Mouse (Mus musculus): ENCODE measurements around the gene Myadm. TPM values are rescaled to one million over a fixed set of nuclear protein-coding genes. Genes with fewer than 3 reads are reported as not detected.
"Not testable (repeated sequence)": the region's sequence is repeated elsewhere in the genome, so short reads cannot be mapped to it uniquely, and the experiment has no call there.

The Myadm gene
- polyA plus RNA-seq, 1 experiment from 2014 or later, result 31.5 TPM

DNA sequence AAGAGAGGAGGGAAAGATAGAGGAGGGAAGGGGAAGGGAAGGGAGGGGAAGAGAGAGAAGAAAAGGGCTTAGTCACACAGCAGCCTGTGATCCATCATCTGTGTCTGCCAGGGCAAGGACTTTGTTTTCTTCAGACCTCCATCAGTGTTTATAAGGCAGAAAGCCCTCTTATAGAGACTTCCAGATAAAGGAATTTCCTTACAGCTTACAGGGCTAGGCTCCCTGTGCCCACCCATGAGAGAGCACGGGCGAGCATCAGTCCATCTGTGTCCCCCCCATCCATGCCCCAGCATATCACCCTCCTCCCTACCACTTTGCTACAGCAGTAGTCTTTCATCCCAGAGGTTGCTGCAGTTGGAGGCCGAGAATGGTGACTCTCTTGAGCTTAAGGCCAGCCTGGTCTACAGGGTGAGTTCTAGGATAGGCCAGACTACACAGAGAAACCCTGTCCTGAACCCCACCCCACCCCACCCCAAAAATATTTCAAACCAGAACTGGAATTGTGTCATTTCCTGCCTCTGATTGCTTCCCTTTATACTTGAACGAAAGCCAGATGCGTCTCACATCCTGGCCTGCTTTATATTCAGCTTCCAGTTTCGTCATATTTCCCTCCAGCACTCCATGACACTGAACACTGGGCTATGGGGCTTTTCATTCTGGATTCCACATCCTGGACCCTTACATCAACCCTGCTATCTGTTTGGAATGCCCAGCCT is 13.3 kb upstream of the Myadm start:
- Histone ChIP-seq H3K4me1 (replicated peaks) (no peaks in the 10 kb centered on the region), H3K27ac (replicated peaks) (peak overlapping the region; percentile 30; the same call in 1 of the 2 replicates), H3K9me3 (replicated peaks) (no peaks in the 10 kb centered on the region), H3K9ac (no peak overlapping the region), H3K27me3 (no peaks in the 10 kb centered on the region), H3K4me3 (replicated peaks) (no peak overlapping the region), H3K4me2 (no peak overlapping the region), H3K36me3 (replicated peaks) (no peaks in the 10 kb centered on the region)
- ATAC-seq (ENCODE audit: insufficient read depth), result peak; percentile 44; the same call in 1 of the 2 replicates
- WGBS (ENCODE audit: insufficient replicate concordance), result 38% methylated on average over 6 of the region's 6 CpGs

GRCm38 (mm10) chr7:3276781-3277180 is 12.1 kb upstream of the Myadm start:
- not testable (repeated sequence) for H3K9ac ChIP-seq; H3K4me3 ChIP-seq (replicated peaks); ATAC-seq (ENCODE audit: insufficient read depth); H3K27ac ChIP-seq (replicated peaks); H3K4me2 ChIP-seq; H3K9me3 ChIP-seq (replicated peaks); H3K4me1 ChIP-seq (replicated peaks); H3K27me3 ChIP-seq; H3K36me3 ChIP-seq (replicated peaks)
- WGBS (ENCODE audit: insufficient replicate concordance), result 53% methylated on average over 4 of the region's 4 CpGs

DNA sequence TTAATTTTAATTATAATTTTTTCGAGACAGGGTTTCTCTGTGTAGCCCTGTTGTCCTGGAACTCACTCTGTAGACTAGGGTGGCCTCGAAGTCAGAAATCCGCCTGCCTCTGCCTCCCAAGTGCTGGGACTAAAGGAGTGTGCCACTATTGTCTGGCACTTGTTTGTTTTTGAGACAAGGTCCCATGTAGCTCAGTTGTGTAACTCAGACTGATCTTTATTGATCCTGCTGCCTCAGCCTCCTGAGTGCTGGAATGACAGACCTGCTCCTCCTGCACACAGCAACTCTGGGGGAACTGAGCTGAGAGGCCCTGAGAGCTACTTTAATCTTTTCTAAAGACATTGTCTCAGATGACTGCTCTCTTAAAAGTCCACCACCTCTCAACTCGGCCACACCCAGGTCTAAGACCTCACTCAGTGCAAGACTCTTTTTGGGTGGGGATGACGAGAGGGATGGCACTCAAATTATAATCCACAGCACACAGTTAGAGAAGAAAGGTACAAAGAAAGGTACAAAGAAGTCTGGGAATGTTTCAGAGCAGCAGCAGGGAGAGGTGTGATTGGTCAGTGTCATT is 8.7 kb upstream of the Myadm start:
- Histone ChIP-seq H3K27me3 (no peaks in the 10 kb centered on the region), H3K36me3 (replicated peaks) (no peaks in the 10 kb centered on the region), H3K4me2 (no peak overlapping the region), H3K9ac (no peak overlapping the region), H3K27ac (replicated peaks) (no peak overlapping the region), H3K4me3 (replicated peaks) (no peak overlapping the region), H3K4me1 (replicated peaks) (no peaks in the 10 kb centered on the region), H3K9me3 (replicated peaks) (no peaks in the 10 kb centered on the region)
- no peak for ATAC-seq (ENCODE audit: insufficient read depth)
- WGBS (ENCODE audit: insufficient replicate concordance), result 51% methylated on average over 5 of the region's 5 CpGs

DNA sequence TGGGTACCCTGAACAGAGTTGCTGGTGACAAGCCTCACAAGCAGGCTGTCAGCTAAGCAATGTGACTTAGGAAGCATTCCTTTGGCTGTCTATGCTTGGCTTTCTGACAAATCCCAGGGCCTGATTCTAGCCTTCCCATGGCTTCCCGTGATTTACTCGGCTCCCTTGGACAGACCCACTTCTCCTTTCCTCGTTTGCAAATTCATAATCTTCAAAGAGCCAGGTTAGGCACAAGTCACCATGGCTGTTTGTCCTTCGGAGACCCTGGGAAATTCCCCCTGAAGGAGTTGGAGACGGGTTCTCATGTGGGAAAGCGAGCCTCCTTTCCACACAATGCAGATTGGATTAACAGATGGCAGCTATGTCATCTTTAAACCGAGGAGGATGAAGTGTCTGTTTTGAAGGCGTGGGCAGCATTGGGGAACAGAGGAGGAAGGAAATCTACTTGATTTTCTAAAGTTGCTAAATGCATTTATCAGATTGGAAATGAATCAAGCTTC is 8.2 kb upstream of the Myadm start:
- no peak overlapping the region for H3K4me3 ChIP-seq (replicated peaks)
- no peak overlapping the region for H3K27ac ChIP-seq (replicated peaks)
- no peak overlapping the region for H3K4me2 ChIP-seq
- H3K36me3 ChIP-seq (replicated peaks), result no peaks in the 10 kb centered on the region
- WGBS (ENCODE audit: insufficient replicate concordance), result 33% methylated on average over 8 of the region's 8 CpGs
- H3K9ac ChIP-seq, result no peak overlapping the region
- ATAC-seq (ENCODE audit: insufficient read depth), result no peak
- H3K4me1 ChIP-seq (replicated peaks), result no peaks in the 10 kb centered on the region
- no peaks in the 10 kb centered on the region for H3K27me3 ChIP-seq
- H3K9me3 ChIP-seq (replicated peaks), result no peaks in the 10 kb centered on the region

- H3K4me3 ChIP-seq (replicated peaks), result no peak overlapping the region
- ATAC-seq (ENCODE audit: insufficient read depth), result no peak
- H3K4me2 ChIP-seq, result no peak overlapping the region
- no peak overlapping the region for H3K27ac ChIP-seq (replicated peaks)
- no peaks in the 10 kb centered on the region for H3K27me3 ChIP-seq
- no peaks in the 10 kb centered on the region for H3K36me3 ChIP-seq (replicated peaks)
- H3K4me1 ChIP-seq (replicated peaks), result no peaks in the 10 kb centered on the region
- H3K9ac ChIP-seq, result no peak overlapping the region
- 59% methylated on average over 6 of the region's 6 CpGs for WGBS (ENCODE audit: insufficient replicate concordance)
- no peaks in the 10 kb centered on the region for H3K9me3 ChIP-seq (replicated peaks)
Observed at GRCm38 (mm10) chr7:3281741-3282140, 7.1 kb upstream of the Myadm start.

GRCm38 (mm10) chr7:3283081-3283875 is 5.6 kb upstream of the Myadm start:
- no peaks in the 10 kb centered on the region for H3K4me1 ChIP-seq (replicated peaks)
- ATAC-seq (ENCODE audit: insufficient read depth), result no peak
- H3K9me3 ChIP-seq (replicated peaks), result no peaks in the 10 kb centered on the region
- no peak overlapping the region for H3K4me2 ChIP-seq
- no peaks in the 10 kb centered on the region for H3K27me3 ChIP-seq
- H3K9ac ChIP-seq, result no peak overlapping the region
- H3K4me3 ChIP-seq (replicated peaks), result no peak overlapping the region
- WGBS (ENCODE audit: insufficient replicate concordance), result 48% methylated on average over 11 of the region's 11 CpGs
- no peak overlapping the region for H3K27ac ChIP-seq (replicated peaks)
- no peaks in the 10 kb centered on the region for H3K36me3 ChIP-seq (replicated peaks)

DNA sequence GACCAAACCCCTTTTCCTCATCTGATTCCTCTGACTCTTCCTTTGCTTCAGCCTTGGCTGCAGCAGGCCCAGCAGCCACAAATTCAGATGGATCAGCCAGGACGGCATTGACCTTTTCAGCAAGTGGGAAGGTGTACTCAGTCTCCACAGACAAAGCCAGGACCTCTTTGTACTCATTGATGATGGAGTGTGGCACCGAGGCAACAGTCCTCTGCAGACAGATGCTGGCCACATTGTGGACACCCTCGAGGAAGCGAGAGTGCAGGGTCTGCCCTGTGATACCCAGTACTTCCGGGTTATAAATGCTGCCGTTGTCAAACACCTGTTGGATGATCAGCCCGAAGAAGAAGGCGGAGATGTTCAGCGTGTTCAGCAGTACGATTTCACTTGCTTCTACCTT is 4.3 kb upstream of the Myadm start:
- Histone ChIP-seq H3K4me3 (replicated peaks) (no peak overlapping the region), H3K36me3 (replicated peaks) (no peaks in the 10 kb centered on the region), H3K9me3 (replicated peaks) (no peaks in the 10 kb centered on the region), H3K27me3 (no peaks in the 10 kb centered on the region), H3K9ac (no peak overlapping the region), H3K4me1 (replicated peaks) (peaks cover 9% of the 10 kb centered on the region), H3K4me2 (no peak overlapping the region), H3K27ac (replicated peaks) (no peak overlapping the region)
- ATAC-seq (ENCODE audit: insufficient read depth), result no peak
- WGBS (ENCODE audit: insufficient replicate concordance), result 65% methylated on average over 10 of the region's 10 CpGs

GRCm38 (mm10) chr7:3286036-3286435 is 2.8 kb upstream of the Myadm start:
- WGBS (ENCODE audit: insufficient replicate concordance), result 62% methylated on average over 5 of the region's 5 CpGs

DNA sequence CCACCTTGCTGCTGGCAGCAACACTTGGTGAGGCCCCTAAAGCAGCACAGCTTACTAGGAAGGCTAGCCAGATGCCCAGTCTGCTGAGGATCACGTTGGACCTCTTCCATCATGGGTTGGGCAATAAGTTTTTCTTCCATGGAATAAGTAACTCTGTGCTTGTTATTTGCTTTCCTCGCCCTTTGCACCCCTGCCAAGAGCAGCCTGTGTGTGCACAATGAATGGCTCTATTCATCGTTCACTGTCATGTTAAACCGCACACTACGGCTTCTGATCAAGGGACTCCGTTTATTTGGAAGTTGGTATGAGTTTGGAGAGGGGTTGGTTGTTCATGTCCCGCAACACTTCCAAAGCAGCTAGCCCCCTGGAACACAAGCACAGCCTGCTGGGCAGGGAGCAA is 1.7 kb upstream of the Myadm start:
- Histone ChIP-seq H3K4me1 (replicated peaks) (peaks cover 27% of the 10 kb centered on the region), H3K36me3 (replicated peaks) (no peaks in the 10 kb centered on the region), H3K27ac (replicated peaks) (peak overlapping the region; percentile 76), H3K9me3 (replicated peaks) (no peaks in the 10 kb centered on the region), H3K27me3 (no peaks in the 10 kb centered on the region), H3K4me2 (peak overlapping the region; percentile 41; the same call in 1 of the 2 replicates), H3K9ac (no peak overlapping the region), H3K4me3 (replicated peaks) (no peak overlapping the region)
- WGBS (ENCODE audit: insufficient replicate concordance), result 67% methylated on average over 7 of the region's 7 CpGs
- ATAC-seq (ENCODE audit: insufficient read depth), result peak; percentile 37

More at GRCm38 (mm10) chr7:3286036-3286435, 2.8 kb upstream of the Myadm start:
- no peaks in the 10 kb centered on the region for H3K9me3 ChIP-seq (replicated peaks)
- no peak overlapping the region for H3K9ac ChIP-seq
- no peak overlapping the region for H3K4me3 ChIP-seq (replicated peaks)
- no peak for ATAC-seq (ENCODE audit: insufficient read depth)
- H3K27me3 ChIP-seq, result no peaks in the 10 kb centered on the region
- no peak overlapping the region for H3K27ac ChIP-seq (replicated peaks)
- no peak overlapping the region for H3K4me2 ChIP-seq
- peaks cover 19% of the 10 kb centered on the region for H3K4me1 ChIP-seq (replicated peaks)
- no peaks in the 10 kb centered on the region for H3K36me3 ChIP-seq (replicated peaks)

DNA sequence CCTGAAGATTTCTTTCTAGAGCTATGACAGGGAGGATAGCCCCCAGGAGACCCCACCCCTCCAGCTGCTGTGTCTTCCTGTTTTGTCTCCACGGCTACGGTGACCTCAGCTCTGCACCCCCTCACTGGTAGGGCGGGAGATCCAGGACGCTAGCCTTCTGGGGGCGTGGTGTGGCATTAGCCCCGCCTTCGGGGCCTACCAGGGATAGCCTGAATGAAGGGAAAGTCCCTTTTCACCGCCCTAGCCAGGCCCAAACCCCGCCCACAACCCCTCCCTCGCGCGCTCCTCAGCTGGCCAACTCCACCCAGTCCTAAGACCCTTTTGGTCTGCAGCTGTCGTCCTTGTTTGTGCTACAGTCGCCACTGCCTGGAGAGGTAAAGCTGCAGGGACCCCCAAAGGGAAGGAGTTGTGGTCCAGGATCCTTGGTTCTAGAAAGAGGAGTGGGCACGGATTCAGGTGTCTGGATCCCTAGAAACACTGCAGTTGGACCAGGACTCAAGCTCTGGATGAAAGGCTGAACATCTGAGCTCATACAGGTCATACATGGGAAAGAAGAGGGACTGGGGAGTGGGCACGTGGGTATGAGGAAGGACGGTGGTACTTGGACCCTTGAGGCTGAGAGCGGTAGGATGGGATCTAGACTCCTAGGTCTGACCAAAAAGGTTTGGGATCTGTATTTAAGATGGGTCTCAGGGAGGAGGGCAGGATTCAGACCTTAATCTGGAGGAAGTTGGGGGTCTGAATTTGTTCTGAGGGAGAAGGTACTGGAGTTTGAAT is 1.6 kb downstream of the Myadm start:
- 4% methylated on average over 18 of the region's 18 CpGs for WGBS (ENCODE audit: insufficient replicate concordance)
- Histone ChIP-seq H3K4me1 (replicated peaks) (peaks cover 39% of the 10 kb centered on the region), H3K27ac (replicated peaks) (peak overlapping the region; percentile 66), H3K9ac (peak overlapping the region; percentile 22), H3K27me3 (no peaks in the 10 kb centered on the region), H3K4me3 (replicated peaks) (peak overlapping the region; percentile 50), H3K36me3 (replicated peaks) (0 out of 2 replicates have a peak, but pooled peaks cover 5% of the 10 kb centered on the region), H3K9me3 (replicated peaks) (no peaks in the 10 kb centered on the region), H3K4me2 (peak overlapping the region; percentile 67)
- peak; percentile 72 for ATAC-seq (ENCODE audit: insufficient read depth)

Data from liver, embryonic 15.5 days (tissue).